Mouse (Mus musculus): ENCODE data around the gene Ppp1r12a. TPM values are rescaled to one million over a fixed set of nuclear protein-coding genes. Genes with fewer than 3 reads are reported as not detected.

The Ppp1r12a gene
- total RNA-seq, 1 experiment: 106 TPM

DNA sequence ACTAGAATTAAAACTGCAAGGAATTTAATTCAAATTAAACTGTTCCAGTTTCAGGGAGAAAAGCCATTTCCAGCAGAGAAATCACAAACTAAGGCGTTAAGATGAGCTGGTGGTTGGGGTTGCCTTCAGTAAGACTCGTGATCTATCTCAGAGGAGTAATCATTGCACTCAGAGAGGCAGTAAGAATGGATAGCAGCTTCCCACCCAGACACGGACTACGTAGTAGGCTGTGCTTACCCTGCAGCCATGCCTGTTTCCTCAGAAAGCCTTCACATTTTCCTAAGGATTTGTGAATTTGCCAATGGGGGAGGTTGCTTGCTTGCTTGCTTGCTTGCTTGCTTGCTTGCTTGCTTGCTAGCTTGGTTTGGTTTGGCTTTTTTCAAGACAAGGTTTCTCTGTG, 122.5 kb downstream of the Ppp1r12a start:
- Histone ChIP-seq H3K4me3 (ENCODE audit: insufficient read depth in 1 of 2, low read depth in 1 of 2, low read length in 2 of 2, poor library complexity in 1 of 2, severe bottlenecking in 1 of 2) (peak overlapping the region in 1 of 2 experiments; percentile 7; a peak in 1 of 4 replicates), H3K9ac (ENCODE audit: insufficient read depth, low read depth, low read length, poor library complexity, severe bottlenecking) (peak overlapping the region; percentile 56; the same call in 1 of the 2 replicates), H3K36me3 (ENCODE audit: control insufficient read depth, insufficient read depth, low read length, poor library complexity, severe bottlenecking) (no peaks in the 10 kb centered on the region), H3K9me3 (ENCODE audit: control insufficient read depth, insufficient read depth, low read depth, low read length) (no peaks in the 10 kb centered on the region), H3K27ac (ENCODE audit: insufficient read depth, low read depth, low read length, poor library complexity, severe bottlenecking) (peak overlapping the region; percentile 90), H3K4me1 (ENCODE audit: control insufficient read depth in 2 of 2, insufficient read depth in 2 of 2, low read length in 2 of 2, poor library complexity in 1 of 2) (peaks cover 15 to 20% of the 10 kb centered on the region in 2 experiments)
- TF ChIP-seq ZC3H11A (IDR thresholded peaks at IDR 0.05; ENCODE audit: borderline replicate concordance, low read depth, low read length) (no peak), HCFC1 (IDR thresholded peaks at IDR 0.05; ENCODE audit: borderline replicate concordance, insufficient read depth, low read length) (no peak), MAFK (IDR thresholded peaks at IDR 0.05; ENCODE audit: insufficient read depth, low read depth, low read length) (no peak), CHD2 (IDR thresholded peaks at IDR 0.05; ENCODE audit: low read depth, low read length) (no peak)
- DNase-seq (ENCODE audit: low read depth, low spot score): no peak
- in situ Hi-C loops (cut with MboI; ENCODE audit: low sequenced_read_pairs in 2 of 2, unreplicated experiment in 2 of 2): no loop called here

DNA sequence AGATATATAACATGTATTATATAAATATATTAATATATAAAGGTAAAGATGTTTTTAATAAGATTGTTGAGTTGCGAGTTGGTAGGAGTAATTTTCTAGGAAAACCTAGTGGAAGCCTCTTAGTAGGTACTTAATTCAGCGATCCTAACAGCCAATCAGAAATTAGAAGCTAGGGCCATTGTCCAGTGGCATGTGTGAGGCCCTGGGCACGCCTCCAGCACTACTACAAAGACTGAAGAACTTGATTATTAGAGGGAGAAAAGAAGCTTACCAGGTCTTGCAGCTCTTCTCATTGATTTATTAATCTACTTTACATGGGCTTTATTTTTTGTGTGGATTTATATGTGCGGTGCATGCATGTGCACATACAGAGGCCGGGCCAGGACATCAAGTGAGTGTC, 123.0 kb downstream of the Ppp1r12a start:
- in situ Hi-C loops (cut with MboI; ENCODE audit: low sequenced_read_pairs in 2 of 2, unreplicated experiment in 2 of 2): no loop called here
- Histone ChIP-seq H3K4me3 (ENCODE audit: insufficient read depth in 1 of 2, low read depth in 1 of 2, low read length in 2 of 2, poor library complexity in 1 of 2, severe bottlenecking in 1 of 2) (peak overlapping the region; percentile 6 to 46), H3K9ac (ENCODE audit: insufficient read depth, low read depth, low read length, poor library complexity, severe bottlenecking) (peak overlapping the region; percentile 60), H3K4me1 (ENCODE audit: control insufficient read depth in 2 of 2, insufficient read depth in 2 of 2, low read length in 2 of 2, poor library complexity in 1 of 2) (peaks cover 15 to 20% of the 10 kb centered on the region in 2 experiments), H3K36me3 (ENCODE audit: control insufficient read depth, insufficient read depth, low read length, poor library complexity, severe bottlenecking) (no peaks in the 10 kb centered on the region), H3K27ac (ENCODE audit: insufficient read depth, low read depth, low read length, poor library complexity, severe bottlenecking) (peak overlapping the region; percentile 98), H3K9me3 (ENCODE audit: control insufficient read depth, insufficient read depth, low read depth, low read length) (no peaks in the 10 kb centered on the region)
- TF ChIP-seq ZC3H11A (IDR thresholded peaks at IDR 0.05; ENCODE audit: borderline replicate concordance, low read depth, low read length): no peak
- no peak for TF ChIP-seq CHD2 (IDR thresholded peaks at IDR 0.05; ENCODE audit: low read depth, low read length)
- no peak for TF ChIP-seq ZNF384 (IDR thresholded peaks at IDR 0.05; ENCODE audit: low read depth, low read length)
- TF ChIP-seq MAFK (IDR thresholded peaks at IDR 0.05; ENCODE audit: insufficient read depth, low read depth, low read length): no peak
- no peak for TF ChIP-seq HCFC1 (IDR thresholded peaks at IDR 0.05; ENCODE audit: borderline replicate concordance, insufficient read depth, low read length)
- no peak for DNase-seq (ENCODE audit: low read depth, low spot score)

DNA sequence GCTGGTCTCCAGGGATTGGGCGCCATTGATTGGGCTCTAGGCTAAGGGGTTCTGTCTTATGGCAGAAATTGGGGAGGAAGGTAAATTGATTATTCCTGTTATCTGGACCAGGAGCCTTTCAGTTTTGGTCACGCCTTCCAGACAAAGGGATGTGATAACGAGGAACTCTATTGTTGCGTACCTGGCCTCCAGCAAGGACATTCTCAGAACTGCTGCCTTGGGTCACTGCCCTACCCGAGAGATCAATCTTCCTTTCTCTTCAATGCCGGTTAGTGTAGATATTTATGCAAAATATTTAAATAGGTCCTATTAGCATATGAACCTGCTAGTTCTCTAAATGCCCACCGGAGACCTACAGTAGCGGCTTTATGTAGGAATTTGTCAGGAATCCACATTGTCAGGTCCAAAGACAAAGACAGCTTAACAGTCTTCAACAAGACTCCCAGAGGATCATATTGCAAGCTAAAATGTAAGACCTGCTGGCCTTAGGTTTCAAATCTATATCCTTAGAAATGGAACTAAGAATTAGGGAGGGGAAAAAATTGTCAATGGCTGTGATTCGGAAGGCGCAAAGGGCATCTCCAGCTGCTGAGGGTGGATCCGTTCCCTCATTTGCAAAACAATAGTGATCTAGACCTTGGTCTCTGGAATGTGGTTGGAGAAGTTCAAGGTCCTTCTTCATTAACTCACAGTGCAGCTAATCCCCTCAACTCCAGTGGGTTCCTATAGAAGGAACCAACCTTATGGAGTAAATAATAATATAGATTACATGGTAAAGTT, 124.9 kb downstream of the Ppp1r12a start:
- Histone ChIP-seq H3K36me3 (ENCODE audit: control insufficient read depth, insufficient read depth, low read length, poor library complexity, severe bottlenecking) (no peaks in the 10 kb centered on the region), H3K9me3 (ENCODE audit: control insufficient read depth, insufficient read depth, low read depth, low read length) (no peaks in the 10 kb centered on the region), H3K27ac (ENCODE audit: insufficient read depth, low read depth, low read length, poor library complexity, severe bottlenecking) (peak overlapping the region; percentile 98), H3K4me3 (ENCODE audit: insufficient read depth in 1 of 2, low read depth in 1 of 2, low read length in 2 of 2, poor library complexity in 1 of 2, severe bottlenecking in 1 of 2) (peak overlapping the region; percentile 6 to 46; a peak in 2 of 4 replicates), H3K9ac (ENCODE audit: insufficient read depth, low read depth, low read length, poor library complexity, severe bottlenecking) (peak overlapping the region; percentile 52; the same call in 1 of the 2 replicates), H3K4me1 (ENCODE audit: control insufficient read depth in 2 of 2, insufficient read depth in 2 of 2, low read length in 2 of 2, poor library complexity in 1 of 2) (peaks cover 18 to 22% of the 10 kb centered on the region in 2 experiments)
- DNase-seq (ENCODE audit: low read depth, low spot score): no peak
- TF ChIP-seq CHD2 (IDR thresholded peaks at IDR 0.05; ENCODE audit: low read depth, low read length): peak; percentile 63
- TF ChIP-seq ZNF384 (IDR thresholded peaks at IDR 0.05; ENCODE audit: low read depth, low read length): no peak
- TF ChIP-seq ZC3H11A (IDR thresholded peaks at IDR 0.05; ENCODE audit: borderline replicate concordance, low read depth, low read length): no peak
- TF ChIP-seq HCFC1 (IDR thresholded peaks at IDR 0.05; ENCODE audit: borderline replicate concordance, insufficient read depth, low read length): no peak
- TF ChIP-seq MAFK (IDR thresholded peaks at IDR 0.05; ENCODE audit: insufficient read depth, low read depth, low read length): no peak
- in situ Hi-C loops (cut with MboI; ENCODE audit: low sequenced_read_pairs in 2 of 2, unreplicated experiment in 2 of 2): no loop called here

DNA sequence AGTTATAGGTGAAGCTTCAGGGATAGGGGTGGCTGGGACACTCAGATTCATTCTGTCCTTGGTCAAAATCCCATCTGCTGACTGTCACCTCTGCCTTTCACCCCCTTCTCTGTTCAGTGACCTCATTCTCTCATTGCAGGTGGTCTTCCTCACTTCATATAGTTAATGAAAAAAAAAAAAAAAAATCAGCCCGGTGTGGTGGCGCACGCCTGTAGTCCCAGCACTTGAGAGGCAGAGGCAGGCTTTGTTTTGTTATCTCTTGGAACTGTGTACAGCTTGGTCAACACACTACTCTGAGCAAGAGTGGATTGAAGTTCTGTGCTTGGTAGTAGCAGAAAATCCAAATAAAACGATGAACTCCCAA, 125.4 kb downstream of the Ppp1r12a start:
- in situ Hi-C loops (cut with MboI; ENCODE audit: low sequenced_read_pairs in 2 of 2, unreplicated experiment in 2 of 2): no loop called here

More for the DNA sequence above, 125.4 kb downstream of the Ppp1r12a start:
- no peak for DNase-seq (ENCODE audit: low read depth, low spot score)
- H3K9me3 ChIP-seq (ENCODE audit: control insufficient read depth, insufficient read depth, low read depth, low read length): no peaks in the 10 kb centered on the region
- no peak overlapping the region; a peak in 2 of 4 replicates for H3K4me3 ChIP-seq (ENCODE audit: insufficient read depth in 1 of 2, low read depth in 1 of 2, low read length in 2 of 2, poor library complexity in 1 of 2, severe bottlenecking in 1 of 2)
- no peaks in the 10 kb centered on the region for H3K36me3 ChIP-seq (ENCODE audit: control insufficient read depth, insufficient read depth, low read length, poor library complexity, severe bottlenecking)
- peak overlapping the region; percentile 98 for H3K27ac ChIP-seq (ENCODE audit: insufficient read depth, low read depth, low read length, poor library complexity, severe bottlenecking)
- H3K9ac ChIP-seq (ENCODE audit: insufficient read depth, low read depth, low read length, poor library complexity, severe bottlenecking): 0 out of 2 replicates have a peak overlapping the region, but pooled peaks have one; percentile 52
- H3K4me1 ChIP-seq (ENCODE audit: control insufficient read depth in 2 of 2, insufficient read depth in 2 of 2, low read length in 2 of 2, poor library complexity in 1 of 2): peaks cover 16 to 22% of the 10 kb centered on the region in 2 experiments
- TF ChIP-seq MAFK (IDR thresholded peaks at IDR 0.05; ENCODE audit: insufficient read depth, low read depth, low read length): no peak
- TF ChIP-seq HCFC1 (IDR thresholded peaks at IDR 0.05; ENCODE audit: borderline replicate concordance, insufficient read depth, low read length): no peak
- TF ChIP-seq CHD2 (IDR thresholded peaks at IDR 0.05; ENCODE audit: low read depth, low read length): no peak
- no peak for TF ChIP-seq ZC3H11A (IDR thresholded peaks at IDR 0.05; ENCODE audit: borderline replicate concordance, low read depth, low read length)
- peak; percentile 96 for TF ChIP-seq ZNF384 (IDR thresholded peaks at IDR 0.05; ENCODE audit: low read depth, low read length)
